Mouse (Mus musculus) cerebellum, adult 2 months (tissue): ENCODE results near the gene Cabp4.

Experiments used
- CTCF ChIP-seq: fragments of 200-500 bp; IDR thresholded peaks from 2 replicates; pipeline ENCODE4 v1.5.1; 2011; ENCODE audit warnings: low read depth, mild to moderate bottlenecking, control low read depth, low read length, moderate library complexity, borderline replicate concordance; ENCODE audit not compliant: insufficient read depth
- POLR2A ChIP-seq: fragments of 200-500 bp; IDR thresholded peaks from 2 replicates; pipeline ENCODE4 v1.6.1; 2011; ENCODE audit warnings: low read length, control low read depth, borderline replicate concordance; ENCODE audit not compliant: insufficient read depth

GRCm38 (mm10) chr19:4115144-4115543, 28.7 kb downstream of the Cabp4 start:
- TF ChIP-seq CTCF (no peak), POLR2A (no peak)
